Mouse (Mus musculus): ENCODE measurements around the gene Ankrd24. TPM values are rescaled to one million over a fixed set of nuclear protein-coding genes. Genes with fewer than 3 reads are reported as not detected.

The Ankrd24 gene
- total RNA-seq (2021) = 10 to 100 TPM; 37.9 to 44.6 TPM

- DNase-seq = no peak
- intact Hi-C loops (cut with DNase I) = no loop called here
These were observed at the start of gene Ankrd24 for GRCm38 (mm10) chr10:81628390-81628789. Gene Ankrd24 (plus strand): TSS chr10:81628540.

GRCm38 (mm10) chr10:81579967-81580366, 48.4 kb upstream of the Ankrd24 start:
- no peak for DNase-seq
- intact Hi-C loops (cut with DNase I) = no loop called here

GRCm38 (mm10) chr10:81580441-81581070, 47.8 kb upstream of the Ankrd24 start:
- no peak for DNase-seq
- intact Hi-C loops (cut with DNase I) = no loop called here

GRCm38 (mm10) chr10:81583347-81583746, 45.0 kb upstream of the Ankrd24 start:
- intact Hi-C loops (cut with DNase I) = no loop called here
- DNase-seq = no peak

- no peak for DNase-seq
- intact Hi-C loops (cut with DNase I) = no loop called here
These were observed 39.6 kb upstream of the Ankrd24 start for GRCm38 (mm10) chr10:81588739-81589138.

- intact Hi-C loops (cut with DNase I) = no loop called here
These were observed 36.5 kb upstream of the Ankrd24 start for GRCm38 (mm10) chr10:81591846-81592245.

GRCm38 (mm10) chr10:81592631-81593030, 35.7 kb upstream of the Ankrd24 start:
- intact Hi-C loops (cut with DNase I) = no loop called here
- no peak for DNase-seq

More at GRCm38 (mm10) chr10:81591846-81592245, 36.5 kb upstream of the Ankrd24 start:
- peak; percentile 51 for DNase-seq

GRCm38 (mm10) chr10:81593223-81593622, 35.1 kb upstream of the Ankrd24 start:
- intact Hi-C loops (cut with DNase I) = no loop called here
- DNase-seq = no peak

- DNase-seq = no peak
- intact Hi-C loops (cut with DNase I) = no loop called here
These were observed 34.4 kb upstream of the Ankrd24 start for GRCm38 (mm10) chr10:81593935-81594334.

GRCm38 (mm10) chr10:81595599-81595998, 32.7 kb upstream of the Ankrd24 start:
- no peak for DNase-seq
- intact Hi-C loops (cut with DNase I) = no loop called here

- DNase-seq = no peak
- intact Hi-C loops (cut with DNase I) = no loop called here
These were observed 31.7 kb upstream of the Ankrd24 start for GRCm38 (mm10) chr10:81596611-81597010.

GRCm38 (mm10) chr10:81597137-81597950, 31.0 kb upstream of the Ankrd24 start:
- intact Hi-C loops (cut with DNase I) = no loop called here
- DNase-seq = peak; percentile 82

- intact Hi-C loops (cut with DNase I) = no loop called here
- DNase-seq = no peak
These were observed 30.0 kb upstream of the Ankrd24 start for GRCm38 (mm10) chr10:81598342-81598741.

GRCm38 (mm10) chr10:81598871-81599270, 29.5 kb upstream of the Ankrd24 start:
- no peak for DNase-seq
- intact Hi-C loops (cut with DNase I) = no loop called here

GRCm38 (mm10) chr10:81599630-81600029, 28.7 kb upstream of the Ankrd24 start:
- DNase-seq = no peak
- intact Hi-C loops (cut with DNase I) = loop anchor here (5.0 kb wide), 1 partner anchor 97 kb away; the partner anchor contains the start of gene S1pr4

- intact Hi-C loops (cut with DNase I) = loop anchor here (5.0 kb wide), 1 partner anchor 98 kb away; the partner anchor contains the start of gene S1pr4
- DNase-seq = no peak
These were observed 28.2 kb upstream of the Ankrd24 start for GRCm38 (mm10) chr10:81600096-81600495.

- DNase-seq = peak; percentile 97
- intact Hi-C loops (cut with DNase I) = loop anchor here (5.0 kb wide), 1 partner anchor 98 kb away; the partner anchor contains the start of gene S1pr4
These were observed 27.6 kb upstream of the Ankrd24 start, which contains the start of gene Tle6 for GRCm38 (mm10) chr10:81600738-81601203. Gene Tle6 (minus strand): TSS chr10:81601073.

- DNase-seq = no peak
- intact Hi-C loops (cut with DNase I) = loop anchor here (5.0 kb wide), 1 partner anchor 99 kb away; the partner anchor contains the start of gene S1pr4
These were observed 26.9 kb upstream of the Ankrd24 start for GRCm38 (mm10) chr10:81601396-81601905.

GRCm38 (mm10) chr10:81602741-81603151, 25.6 kb upstream of the Ankrd24 start:
- no peak for DNase-seq
- intact Hi-C loops (cut with DNase I) = loop anchor here (5.0 kb wide), 1 partner anchor 100 kb away; the partner anchor contains the start of gene S1pr4

- intact Hi-C loops (cut with DNase I) = loop anchor here (5.0 kb wide), 1 partner anchor 102 kb away; the partner anchor contains the start of gene S1pr4
- no peak for DNase-seq
These were observed 24.0 kb upstream of the Ankrd24 start for GRCm38 (mm10) chr10:81604019-81604967.

Data from left cerebral cortex, postnatal 4 days (tissue).